Mouse (Mus musculus): ENCODE data around the gene Fam173b. TPM values are rescaled to one million over a fixed set of nuclear protein-coding genes. Genes with fewer than 3 reads are reported as not detected.

The Fam173b gene
- polyA plus RNA-seq, 1 experiment from 2014 or later = 11.0 TPM

GRCm38 (mm10) chr15:31614666-31615065 is 13.0 kb downstream of the Fam173b start:
- Histone ChIP-seq H3K4me3 (ENCODE audit: low read length) (no peak overlapping the region), H3K4me2 (ENCODE audit: low read length) (no peak overlapping the region), H3K27ac (ENCODE audit: low read depth, low read length) (no peak overlapping the region), H3K9ac (ENCODE audit: low read depth, low read length) (no peak overlapping the region), H3K4me1 (ENCODE audit: control insufficient read depth, insufficient read depth, low read depth, low read length) (no peaks in the 10 kb centered on the region), H3K27me3 (replicated peaks; ENCODE audit: control insufficient read depth, insufficient read depth, low read length) (no peaks in the 10 kb centered on the region), H3K36me3 (ENCODE audit: control insufficient read depth, insufficient read depth, low read length) (peaks cover 3% of the 10 kb centered on the region; the same call in 1 of the 2 replicates), H3K9me3 (ENCODE audit: control insufficient read depth, low read length) (no peaks in the 10 kb centered on the region)
- no peak for ATAC-seq
- WGBS = 82% methylated on average over 2 of the region's 2 CpGs

DNA sequence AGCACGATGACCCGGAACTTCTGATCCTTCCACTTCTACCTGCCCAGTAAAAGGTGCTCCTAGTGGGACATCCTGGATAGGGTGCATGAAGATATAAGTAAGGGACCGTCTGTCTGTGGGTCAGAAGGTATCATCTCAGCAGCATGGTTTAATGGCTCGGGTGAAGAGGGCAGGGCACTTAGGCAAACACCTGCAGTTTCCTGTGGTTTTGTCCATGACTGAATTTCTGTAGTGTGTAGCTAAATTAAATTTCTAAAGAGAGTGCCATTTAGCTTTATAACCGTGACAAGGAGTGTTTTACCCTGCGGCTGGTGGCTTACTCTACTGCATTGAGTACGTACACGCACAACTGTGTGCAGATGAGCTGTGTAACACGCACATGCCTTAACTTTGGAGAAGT is 15.6 kb downstream of the Fam173b start:
- Histone ChIP-seq H3K4me1 (ENCODE audit: control insufficient read depth, insufficient read depth, low read depth, low read length) (no peaks in the 10 kb centered on the region), H3K4me3 (ENCODE audit: low read length) (no peak overlapping the region), H3K9me3 (ENCODE audit: control insufficient read depth, low read length) (no peaks in the 10 kb centered on the region), H3K4me2 (ENCODE audit: low read length) (no peak overlapping the region), H3K36me3 (ENCODE audit: control insufficient read depth, insufficient read depth, low read length) (peaks cover 3% of the 10 kb centered on the region; the same call in 1 of the 2 replicates), H3K9ac (ENCODE audit: low read depth, low read length) (no peak overlapping the region), H3K27me3 (replicated peaks; ENCODE audit: control insufficient read depth, insufficient read depth, low read length) (no peaks in the 10 kb centered on the region), H3K27ac (ENCODE audit: low read depth, low read length) (no peak overlapping the region)
- 94% methylated on average over 9 of the region's 9 CpGs for WGBS
- ATAC-seq = no peak

- no peak overlapping the region for H3K4me2 ChIP-seq (ENCODE audit: low read length)
- no peak for ATAC-seq
- no peaks in the 10 kb centered on the region for H3K27me3 ChIP-seq (replicated peaks; ENCODE audit: control insufficient read depth, insufficient read depth, low read length)
- H3K4me3 ChIP-seq (ENCODE audit: low read length) = no peak overlapping the region
- WGBS = 95% methylated on average over 8 of the region's 8 CpGs
- H3K27ac ChIP-seq (ENCODE audit: low read depth, low read length) = no peak overlapping the region
- peaks cover 3% of the 10 kb centered on the region; the same call in 1 of the 2 replicates for H3K36me3 ChIP-seq (ENCODE audit: control insufficient read depth, insufficient read depth, low read length)
- no peak overlapping the region for H3K9ac ChIP-seq (ENCODE audit: low read depth, low read length)
- no peaks in the 10 kb centered on the region for H3K4me1 ChIP-seq (ENCODE audit: control insufficient read depth, insufficient read depth, low read depth, low read length)
- no peaks in the 10 kb centered on the region for H3K9me3 ChIP-seq (ENCODE audit: control insufficient read depth, low read length)
Measured at GRCm38 (mm10) chr15:31619521-31619920, 17.9 kb downstream of the Fam173b start.

DNA sequence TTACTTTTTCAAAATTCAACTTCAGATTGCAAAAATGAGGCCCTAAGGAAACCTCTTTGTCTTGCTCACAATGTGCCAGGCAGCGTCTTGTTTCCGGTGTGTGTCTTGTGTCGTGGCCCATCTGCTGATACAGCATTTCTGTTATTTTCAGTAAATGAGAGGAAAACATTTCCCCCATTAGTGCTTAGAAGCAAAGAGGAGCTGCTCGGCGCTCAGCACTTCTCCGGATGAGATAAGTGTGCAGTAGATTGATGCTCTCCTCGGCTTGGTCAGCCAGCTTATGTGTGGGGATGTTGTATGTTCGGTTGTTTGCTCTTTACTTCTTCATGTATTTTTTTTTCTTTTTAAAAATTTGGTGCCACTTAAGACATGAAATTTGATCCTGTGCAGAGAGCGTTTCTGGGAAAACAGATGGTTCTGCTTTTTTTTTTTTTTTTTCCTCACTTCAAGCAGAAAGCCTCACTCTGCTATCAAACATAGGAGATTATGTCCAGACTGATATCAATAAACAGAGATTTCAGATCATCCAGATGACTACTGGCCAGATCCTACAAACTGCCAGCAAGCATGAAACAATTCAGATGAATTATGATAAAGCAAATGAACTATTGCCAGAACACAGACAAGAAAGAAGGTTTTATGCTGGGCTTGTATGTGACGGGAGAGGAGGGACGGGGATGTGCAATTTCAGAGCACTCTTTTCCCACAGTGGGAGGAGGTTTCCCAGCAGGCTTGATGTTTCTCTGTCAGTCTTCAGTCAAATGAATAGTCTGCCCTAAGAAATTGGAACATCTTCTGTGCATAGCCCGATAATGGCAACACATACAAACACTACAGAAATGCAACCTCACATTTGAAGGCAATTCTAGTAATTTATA is 25.9 kb downstream of the Fam173b start:
- Histone ChIP-seq H3K4me2 (ENCODE audit: low read length) (no peak overlapping the region), H3K9ac (ENCODE audit: low read depth, low read length) (no peak overlapping the region), H3K27me3 (replicated peaks; ENCODE audit: control insufficient read depth, insufficient read depth, low read length) (no peaks in the 10 kb centered on the region), H3K4me1 (ENCODE audit: control insufficient read depth, insufficient read depth, low read depth, low read length) (peaks cover 6% of the 10 kb centered on the region), H3K36me3 (ENCODE audit: control insufficient read depth, insufficient read depth, low read length) (no peaks in the 10 kb centered on the region), H3K27ac (ENCODE audit: low read depth, low read length) (0 out of 2 replicates have a peak overlapping the region, but pooled peaks have one; percentile 54), H3K9me3 (ENCODE audit: control insufficient read depth, low read length) (no peaks in the 10 kb centered on the region), H3K4me3 (ENCODE audit: low read length) (no peak overlapping the region)
- 35% methylated on average over 12 of the region's 12 CpGs for whole genome bisulfite sequencing
- no peak for ATAC-seq

DNA sequence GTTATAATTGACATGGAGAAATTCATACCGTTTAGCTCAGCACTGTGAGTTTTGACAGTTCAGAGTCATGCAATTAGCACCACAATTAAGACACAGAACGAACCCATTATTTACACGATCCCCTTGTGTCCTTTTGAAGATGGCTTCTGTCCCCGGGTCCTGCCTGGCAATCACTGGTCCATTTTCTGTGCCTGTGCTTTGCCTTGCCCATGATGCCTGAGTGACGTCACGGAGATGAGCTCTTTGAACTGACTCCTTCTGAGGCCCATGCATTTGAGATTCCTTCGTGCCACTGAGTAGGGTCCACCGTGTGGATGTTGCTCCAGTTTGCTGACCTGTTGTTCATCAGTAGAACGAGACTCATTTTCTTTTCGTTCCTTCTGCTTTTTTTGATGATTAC is 26.5 kb downstream of the Fam173b start:
- H3K27ac ChIP-seq (ENCODE audit: low read depth, low read length) = no peak overlapping the region
- no peak overlapping the region for H3K9ac ChIP-seq (ENCODE audit: low read depth, low read length)
- H3K36me3 ChIP-seq (ENCODE audit: control insufficient read depth, insufficient read depth, low read length) = no peaks in the 10 kb centered on the region
- H3K4me2 ChIP-seq (ENCODE audit: low read length) = no peak overlapping the region
- 59% methylated on average over 10 of the region's 10 CpGs for WGBS
- no peak overlapping the region for H3K4me3 ChIP-seq (ENCODE audit: low read length)
- H3K27me3 ChIP-seq (replicated peaks; ENCODE audit: control insufficient read depth, insufficient read depth, low read length) = no peaks in the 10 kb centered on the region
- H3K4me1 ChIP-seq (ENCODE audit: control insufficient read depth, insufficient read depth, low read depth, low read length) = peaks cover 6% of the 10 kb centered on the region
- H3K9me3 ChIP-seq (ENCODE audit: control insufficient read depth, low read length) = no peaks in the 10 kb centered on the region
- ATAC-seq = no peak

GRCm38 (mm10) chr15:31629556-31629955 is 27.9 kb downstream of the Fam173b start:
- Histone ChIP-seq H3K4me1 (ENCODE audit: control insufficient read depth, insufficient read depth, low read depth, low read length) (peaks cover 6% of the 10 kb centered on the region), H3K9me3 (ENCODE audit: control insufficient read depth, low read length) (no peaks in the 10 kb centered on the region; the same call in 1 of the 2 replicates), H3K4me2 (ENCODE audit: low read length) (no peak overlapping the region), H3K36me3 (ENCODE audit: control insufficient read depth, insufficient read depth, low read length) (no peaks in the 10 kb centered on the region), H3K4me3 (ENCODE audit: low read length) (no peak overlapping the region), H3K27me3 (replicated peaks; ENCODE audit: control insufficient read depth, insufficient read depth, low read length) (no peaks in the 10 kb centered on the region), H3K9ac (ENCODE audit: low read depth, low read length) (no peak overlapping the region), H3K27ac (ENCODE audit: low read depth, low read length) (no peak overlapping the region)
- no peak for ATAC-seq
- 92% methylated on average over 3 of the region's 3 CpGs for WGBS

DNA sequence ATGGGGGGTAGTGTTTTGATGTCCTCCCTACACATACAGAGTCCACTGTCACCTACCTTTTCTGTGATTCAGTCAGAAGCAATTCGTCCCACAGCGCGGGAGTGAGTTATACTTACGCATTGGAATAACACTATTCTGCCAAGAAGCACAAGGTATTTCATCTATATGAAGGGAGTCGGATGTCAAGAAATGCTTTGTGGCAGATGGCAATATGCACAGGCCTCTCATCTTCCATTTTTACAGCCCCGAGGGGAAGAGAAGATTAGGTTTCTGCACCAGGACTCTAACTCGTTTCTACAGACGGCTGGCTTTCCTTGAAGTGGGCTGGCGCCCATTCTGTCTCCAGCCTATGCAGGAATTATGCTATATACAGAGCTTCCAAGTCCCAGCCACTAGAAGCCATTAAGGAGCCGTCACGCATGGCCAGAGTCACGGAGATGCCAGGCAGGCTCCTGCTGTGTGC is 29.8 kb downstream of the Fam173b start:
- Histone ChIP-seq H3K4me3 (ENCODE audit: low read length) (no peak overlapping the region), H3K36me3 (ENCODE audit: control insufficient read depth, insufficient read depth, low read length) (no peaks in the 10 kb centered on the region), H3K27me3 (replicated peaks; ENCODE audit: control insufficient read depth, insufficient read depth, low read length) (no peaks in the 10 kb centered on the region), H3K4me1 (ENCODE audit: control insufficient read depth, insufficient read depth, low read depth, low read length) (peaks cover 6% of the 10 kb centered on the region), H3K9ac (ENCODE audit: low read depth, low read length) (no peak overlapping the region), H3K27ac (ENCODE audit: low read depth, low read length) (no peak overlapping the region), H3K4me2 (ENCODE audit: low read length) (no peak overlapping the region), H3K9me3 (ENCODE audit: control insufficient read depth, low read length) (no peaks in the 10 kb centered on the region; the same call in 1 of the 2 replicates)
- 0 out of 2 replicates have a peak, but pooled peaks have one; percentile 58 for ATAC-seq
- 66% methylated on average over 12 of the region's 12 CpGs for WGBS

DNA sequence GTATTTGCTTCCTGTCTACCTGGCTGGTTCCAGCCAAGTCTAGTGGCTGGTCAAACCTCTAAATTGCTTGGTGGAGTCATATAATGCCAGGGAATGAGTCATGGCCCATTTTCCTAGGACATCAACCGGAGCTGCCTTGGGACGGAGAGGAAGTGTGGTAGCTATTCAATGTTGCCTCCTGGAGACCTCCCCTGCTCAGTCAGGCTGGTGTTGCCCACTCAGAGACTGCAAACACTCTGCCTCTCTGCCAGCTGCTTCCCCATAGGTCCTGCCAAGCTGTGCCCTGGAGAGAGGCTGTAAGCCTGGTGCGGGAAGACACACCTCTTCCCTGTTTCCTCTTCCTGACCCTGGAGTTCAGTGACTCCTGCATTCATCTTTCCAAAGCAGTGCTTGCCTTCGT is 30.8 kb downstream of the Fam173b start:
- WGBS = 83% methylated on average over 4 of the region's 4 CpGs
- no peak overlapping the region for H3K27ac ChIP-seq (ENCODE audit: low read depth, low read length)
- ATAC-seq = no peak

GRCm38 (mm10) chr15:31634582-31634981 is 32.9 kb downstream of the Fam173b start:
- H3K4me1 ChIP-seq (ENCODE audit: control insufficient read depth, insufficient read depth, low read depth, low read length) = no peaks in the 10 kb centered on the region
- no peak overlapping the region for H3K4me3 ChIP-seq (ENCODE audit: low read length)
- peak; percentile 59; the same call in 1 of the 2 replicates for ATAC-seq
- no peaks in the 10 kb centered on the region; the same call in 1 of the 2 replicates for H3K9me3 ChIP-seq (ENCODE audit: control insufficient read depth, low read length)
- 75% methylated on average over 6 of the region's 6 CpGs for WGBS
- no peaks in the 10 kb centered on the region for H3K27me3 ChIP-seq (replicated peaks; ENCODE audit: control insufficient read depth, insufficient read depth, low read length)
- H3K9ac ChIP-seq (ENCODE audit: low read depth, low read length) = no peak overlapping the region
- H3K27ac ChIP-seq (ENCODE audit: low read depth, low read length) = no peak overlapping the region
- H3K4me2 ChIP-seq (ENCODE audit: low read length) = no peak overlapping the region
- H3K36me3 ChIP-seq (ENCODE audit: control insufficient read depth, insufficient read depth, low read length) = no peaks in the 10 kb centered on the region

More for the DNA sequence above, 30.8 kb downstream of the Fam173b start:
- Histone ChIP-seq H3K4me2 (ENCODE audit: low read length) (no peak overlapping the region), H3K27me3 (replicated peaks; ENCODE audit: control insufficient read depth, insufficient read depth, low read length) (no peaks in the 10 kb centered on the region), H3K9ac (ENCODE audit: low read depth, low read length) (no peak overlapping the region), H3K4me1 (ENCODE audit: control insufficient read depth, insufficient read depth, low read depth, low read length) (peaks cover 6% of the 10 kb centered on the region), H3K9me3 (ENCODE audit: control insufficient read depth, low read length) (no peaks in the 10 kb centered on the region; the same call in 1 of the 2 replicates), H3K36me3 (ENCODE audit: control insufficient read depth, insufficient read depth, low read length) (no peaks in the 10 kb centered on the region), H3K4me3 (ENCODE audit: low read length) (no peak overlapping the region)
